Mouse (Mus musculus): Measurements from ENCODE around the gene Gm4312.
"Not testable (repeated sequence)": the region's sequence is repeated elsewhere in the genome, so short reads cannot be mapped to it uniquely, and the experiment has no call there.

Gm4312 gene

GRCm38 (mm10) chr10:100382460-100382859, at the start of gene Gm4312:
TSS of gene Gm4312 (minus strand) at chr10:100382560.
- DNase-seq (ENCODE audit: inconsistent ontology term) = not testable (repeated sequence)

GRCm38 (mm10) chr10:100427592-100427991, 45.2 kb upstream of the Gm4312 start:
- DNase-seq (ENCODE audit: inconsistent ontology term) = no peak

- no peak for DNase-seq (ENCODE audit: inconsistent ontology term)
These were observed 33.2 kb upstream of the Gm4312 start for GRCm38 (mm10) chr10:100415566-100415965.

GRCm38 (mm10) chr10:100402301-100402700, 19.9 kb upstream of the Gm4312 start:
- DNase-seq (ENCODE audit: inconsistent ontology term) = not testable (repeated sequence)

- DNase-seq (ENCODE audit: inconsistent ontology term) = not testable (repeated sequence)
These were observed 21.3 kb downstream of the Gm4312 start, which contains the start of gene Gm4307 for GRCm38 (mm10) chr10:100361038-100361437. TSS of gene Gm4307 (plus strand) at chr10:100361338.

GRCm38 (mm10) chr10:100356841-100357240, 25.5 kb downstream of the Gm4312 start:
- DNase-seq (ENCODE audit: inconsistent ontology term) = not testable (repeated sequence)

- DNase-seq (ENCODE audit: inconsistent ontology term) = not testable (repeated sequence)
These were observed 31.6 kb downstream of the Gm4312 start, which contains the start of gene Gm4305 for GRCm38 (mm10) chr10:100350793-100351192. TSS of gene Gm4305 (plus strand) at chr10:100351093.

- not testable (repeated sequence) for DNase-seq (ENCODE audit: inconsistent ontology term)
These were observed 36.7 kb downstream of the Gm4312 start, which contains the start of gene Gm4303 for GRCm38 (mm10) chr10:100345672-100346071. TSS of gene Gm4303 (plus strand) at chr10:100345972.

- DNase-seq (ENCODE audit: inconsistent ontology term) = not testable (repeated sequence)
These were observed 41.8 kb downstream of the Gm4312 start, which contains the start of gene Gm4302 for GRCm38 (mm10) chr10:100340536-100340935. TSS of gene Gm4302 (plus strand) at chr10:100340836.

GRCm38 (mm10) chr10:100335376-100335775, 47.0 kb downstream of the Gm4312 start, which contains the start of gene Gm4301:
TSS of gene Gm4301 (plus strand) at chr10:100335676.
- DNase-seq (ENCODE audit: inconsistent ontology term) = not testable (repeated sequence)

All from Muller cell, postnatal 12 days (primary cell).